Mouse (Mus musculus) A20 (cell line): Measurements from ENCODE around the gene Mri1.

Experiments
- DNase-seq: peaks from one replicate; pipeline ENCODE4 v3.0.0-alpha.2; 2011; ENCODE audit warnings: low read depth, low spot score

The Mri1 gene

DNA sequence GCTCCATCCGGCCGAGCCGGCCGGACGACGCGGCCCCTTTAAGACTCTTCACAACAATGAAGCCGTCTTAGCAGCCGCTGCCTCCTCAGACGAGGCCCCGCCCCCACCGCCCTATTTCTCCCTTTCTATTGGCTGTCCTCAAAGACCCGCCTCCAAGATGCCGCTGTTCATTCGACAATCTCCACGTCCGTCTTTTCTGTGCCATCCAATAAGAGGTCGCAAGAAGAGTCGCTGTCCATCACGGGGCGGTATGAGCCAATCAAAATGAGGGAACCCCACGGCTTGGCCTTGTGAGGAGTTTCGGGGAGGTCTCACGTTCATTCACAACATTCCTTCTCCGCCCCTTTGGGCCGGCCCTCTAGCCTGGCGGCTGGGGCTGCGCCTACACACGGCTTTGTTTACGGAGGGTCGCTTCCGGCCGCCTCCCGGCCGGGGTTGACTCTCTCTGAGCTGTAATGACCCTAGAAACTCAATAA lies 20.1 kb downstream of the Mri1 start, which contains the start of gene Zswim4:
Zswim4 (minus strand) TSS at position 58 of the 476 bp plus-strand sequence.
- peak; percentile 100 for DNase-seq

GRCm38 (mm10) chr8:84236410-84236997 lies 20.6 kb downstream of the Mri1 start:
- no peak for DNase-seq

DNA sequence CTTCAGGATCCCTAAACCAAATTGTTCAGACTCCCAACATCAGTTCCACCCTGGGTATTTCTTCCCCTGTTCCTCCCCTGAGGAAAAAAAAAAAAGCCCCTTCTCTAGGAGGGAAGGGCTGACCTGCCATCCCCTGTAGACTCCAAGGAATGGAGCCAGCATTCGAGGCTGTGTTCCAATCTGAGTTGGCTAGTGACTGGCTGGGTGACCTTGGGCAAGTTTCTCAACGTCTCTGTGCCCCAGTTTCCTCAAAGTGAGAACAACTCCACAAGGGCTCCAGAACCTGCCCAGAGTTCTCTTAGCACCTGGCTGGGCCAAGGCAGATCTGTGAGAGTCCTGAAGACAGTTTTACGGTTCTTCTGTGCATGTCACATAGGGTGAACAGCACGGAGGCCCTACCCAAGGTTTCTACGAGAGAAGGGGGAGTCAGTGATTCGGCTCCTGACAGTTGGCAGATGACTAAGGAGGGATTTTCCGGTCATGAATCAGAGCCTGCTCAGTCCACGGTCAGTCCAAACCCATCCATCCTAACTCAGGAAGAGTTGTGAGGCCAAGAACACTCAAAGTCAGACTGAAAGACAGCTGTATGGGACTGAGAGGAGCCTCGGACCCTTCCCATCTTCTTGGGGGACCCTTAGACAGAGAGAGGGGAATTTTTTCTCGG lies 21.2 kb downstream of the Mri1 start:
- DNase-seq, result peak; percentile 38

DNA sequence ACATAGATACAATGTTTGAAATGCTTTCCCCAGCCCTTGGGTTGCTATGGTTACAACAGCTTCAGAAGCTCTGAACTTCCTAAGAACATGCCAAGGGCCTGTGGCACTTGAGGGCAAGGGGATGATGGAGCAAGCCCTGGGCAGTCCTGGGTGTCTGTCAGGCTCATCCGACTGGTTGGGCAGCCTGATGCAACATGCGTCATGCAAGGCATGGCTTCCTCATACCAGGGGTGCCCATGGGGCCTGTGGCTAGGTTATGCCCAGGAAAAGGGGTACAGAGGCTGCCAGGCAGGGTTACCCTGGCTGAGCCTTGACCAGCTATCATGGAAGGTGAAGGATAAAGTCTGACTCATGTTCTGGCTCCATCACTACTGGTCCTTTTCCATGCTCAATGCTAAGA lies 24.1 kb downstream of the Mri1 start:
- DNase-seq, result no peak

- DNase-seq, result peak; percentile 72
Observed at GRCm38 (mm10) chr8:84230735-84231134, 26.4 kb downstream of the Mri1 start.

- DNase-seq, result peak; percentile 91
Observed at GRCm38 (mm10) chr8:84223322-84224029, 33.6 kb downstream of the Mri1 start.

GRCm38 (mm10) chr8:84222566-84223165 lies 34.5 kb downstream of the Mri1 start:
- DNase-seq, result peak; percentile 89

DNA sequence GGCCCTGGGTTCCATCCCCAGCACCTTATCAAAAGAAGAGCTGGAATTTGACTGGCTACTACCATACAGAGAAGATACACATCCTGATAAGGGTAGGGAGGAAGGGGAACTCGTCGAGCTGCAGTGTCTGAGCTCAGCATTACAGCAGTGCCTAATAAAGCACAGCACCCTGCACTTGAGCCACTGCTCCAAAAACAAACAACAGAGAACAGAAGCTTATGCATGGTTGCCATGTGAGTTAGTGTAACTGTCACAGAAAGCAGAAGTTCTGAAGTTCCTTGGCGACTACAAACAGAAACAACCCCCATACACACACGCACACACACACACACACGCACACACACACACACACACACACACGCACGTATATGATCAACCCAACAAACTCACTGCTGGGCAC lies 37.0 kb downstream of the Mri1 start:
- peak; percentile 66 for DNase-seq

GRCm38 (mm10) chr8:84218143-84218542 lies 39.0 kb downstream of the Mri1 start:
- no peak for DNase-seq

- DNase-seq, result no peak
Observed at GRCm38 (mm10) chr8:84217206-84217605, 39.9 kb downstream of the Mri1 start.

DNA sequence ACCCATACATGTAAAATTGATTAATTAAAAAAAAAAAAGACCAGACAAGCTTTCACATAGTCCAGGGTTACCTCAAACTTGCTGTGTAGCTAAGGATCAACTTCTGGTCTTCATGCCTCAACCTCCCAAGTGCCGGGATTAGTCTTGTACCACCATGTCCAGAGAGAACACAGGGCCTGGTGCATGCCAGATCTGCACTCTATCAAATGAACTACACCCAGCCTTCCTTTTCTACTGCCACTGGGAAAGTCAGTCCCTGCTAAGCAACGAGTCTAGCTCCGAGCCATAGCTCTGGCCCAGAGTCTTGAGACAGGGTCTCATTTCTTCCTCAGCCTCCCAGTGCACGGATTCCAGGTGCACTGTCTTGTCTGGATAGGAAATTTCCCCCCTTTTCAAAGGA lies 43.8 kb downstream of the Mri1 start:
- DNase-seq, result no peak

DNA sequence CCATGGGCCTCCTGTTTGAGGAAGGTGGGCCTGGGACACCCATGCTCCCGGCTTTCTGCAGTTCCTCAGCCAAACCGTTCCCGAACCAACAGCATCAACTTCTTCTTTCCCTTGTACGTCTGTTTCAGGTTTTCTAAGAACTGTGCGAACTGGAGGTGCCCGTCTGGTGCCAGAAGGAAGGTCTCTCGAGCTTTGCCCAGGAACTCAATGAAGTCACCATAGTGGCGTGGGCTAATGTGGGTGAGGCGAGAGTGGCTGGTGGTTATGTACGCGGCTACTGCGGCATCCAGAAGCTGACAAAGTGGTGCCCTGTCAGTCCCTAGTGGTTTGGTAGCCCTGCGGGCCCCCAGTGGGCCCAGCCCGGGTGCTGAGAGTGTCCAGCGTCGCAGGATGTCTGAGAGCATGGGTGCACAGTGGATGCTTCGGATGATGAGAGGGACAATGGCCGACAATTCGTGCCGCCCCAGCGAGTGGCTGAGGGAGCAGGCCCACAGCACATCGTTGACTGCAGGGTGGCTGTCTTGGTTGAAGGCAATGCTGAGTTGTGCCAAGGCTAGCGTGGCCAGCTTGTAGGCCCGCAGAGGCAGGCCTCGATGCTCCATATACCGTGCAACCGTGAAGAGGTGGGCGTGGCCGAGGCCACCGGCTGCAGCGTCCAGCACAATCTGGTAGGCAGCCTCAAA lies 45.1 kb downstream of the Mri1 start:
- no peak for DNase-seq

DNA sequence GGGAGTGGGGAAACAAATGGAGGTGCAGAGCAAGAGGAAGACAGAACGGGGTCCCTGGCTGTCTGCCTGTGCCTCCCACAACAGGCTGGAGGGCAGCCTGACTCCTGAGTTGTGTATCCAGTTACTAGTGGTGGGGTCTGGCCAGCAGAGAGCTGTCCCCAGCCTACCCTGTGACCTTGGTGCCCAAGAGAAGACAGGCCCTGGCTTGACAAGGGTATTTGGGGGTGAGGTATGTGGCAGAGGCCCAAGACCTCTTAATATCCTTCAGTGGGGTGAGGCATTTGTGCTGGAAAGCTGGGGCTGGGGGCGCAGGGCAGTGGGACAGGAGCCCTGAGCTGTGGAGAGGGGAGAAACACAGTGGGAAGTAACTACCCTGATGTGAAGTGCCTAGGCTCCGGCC lies 45.9 kb downstream of the Mri1 start:
- DNase-seq, result no peak

GRCm38 (mm10) chr8:84210167-84210791 lies 46.8 kb downstream of the Mri1 start:
- peak; percentile 66 for DNase-seq

DNA sequence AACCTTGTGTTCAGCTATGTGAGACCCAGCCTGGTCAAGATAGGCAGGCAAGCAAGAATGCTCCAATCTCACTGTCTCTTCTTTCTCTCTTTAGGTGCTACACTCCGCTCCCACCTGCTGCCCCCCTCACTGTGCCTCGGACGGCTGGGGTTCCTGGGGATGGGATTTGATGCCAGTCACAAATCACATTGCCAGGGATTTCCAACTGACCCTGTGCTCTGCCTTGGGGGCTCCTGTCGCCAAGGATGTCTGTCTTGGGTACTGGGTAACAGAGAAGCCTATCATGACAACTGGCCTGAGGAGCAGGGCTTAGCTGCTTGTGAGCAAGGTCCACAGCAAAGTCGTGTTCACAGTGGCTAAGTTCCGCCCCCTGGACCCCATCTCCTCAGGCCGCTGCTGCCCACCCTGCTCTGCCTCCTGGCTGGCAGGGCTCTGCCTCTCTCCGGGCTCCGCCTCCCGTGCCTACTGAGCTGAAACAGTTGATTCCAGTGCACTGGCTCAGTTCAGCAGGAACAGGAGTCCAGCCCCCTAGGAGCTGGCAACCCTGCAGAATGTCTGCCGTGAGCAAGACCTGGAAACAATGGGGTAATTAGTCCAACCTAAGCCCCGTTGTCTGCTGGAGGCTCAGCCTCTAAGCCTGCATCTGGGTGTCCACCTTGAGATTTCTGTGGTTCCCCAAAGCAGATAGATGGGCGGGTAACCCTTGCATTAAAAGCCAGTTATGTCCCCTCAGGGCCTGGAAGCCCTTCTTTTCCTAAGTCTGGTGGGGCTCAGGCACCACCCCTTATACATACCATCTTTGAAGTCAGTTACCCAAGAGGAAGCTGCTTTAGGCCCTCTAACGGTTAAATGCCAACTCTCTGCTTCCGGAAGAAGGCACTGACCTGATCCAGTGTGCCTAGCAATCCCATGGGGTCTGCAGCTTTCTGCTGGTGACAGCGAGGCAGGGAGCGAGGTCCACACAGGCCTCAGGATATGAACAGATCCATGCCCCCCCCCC lies 48.4 kb downstream of the Mri1 start:
- DNase-seq, result no peak

DNA sequence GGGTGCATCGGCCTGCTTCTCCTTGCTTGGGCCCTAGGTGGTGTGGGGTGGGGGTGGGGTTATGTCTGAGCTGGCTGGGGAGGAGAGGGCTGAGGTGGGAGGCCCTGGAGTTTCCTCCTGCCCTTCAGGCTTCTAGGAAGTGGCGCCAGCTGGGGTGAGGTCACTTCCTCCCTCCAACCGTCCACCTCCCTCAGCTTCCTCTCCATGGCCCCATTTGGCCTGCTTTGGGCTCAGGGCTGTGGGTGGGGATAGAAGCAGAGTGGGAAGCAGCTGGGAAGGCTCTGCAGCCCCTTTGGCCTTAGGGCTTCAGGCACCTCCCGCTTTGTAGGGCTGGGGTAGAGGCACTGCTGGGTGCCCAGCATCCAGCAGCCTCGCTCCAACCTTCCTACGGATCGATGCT lies 49.3 kb downstream of the Mri1 start:
- no peak for DNase-seq

DNA sequence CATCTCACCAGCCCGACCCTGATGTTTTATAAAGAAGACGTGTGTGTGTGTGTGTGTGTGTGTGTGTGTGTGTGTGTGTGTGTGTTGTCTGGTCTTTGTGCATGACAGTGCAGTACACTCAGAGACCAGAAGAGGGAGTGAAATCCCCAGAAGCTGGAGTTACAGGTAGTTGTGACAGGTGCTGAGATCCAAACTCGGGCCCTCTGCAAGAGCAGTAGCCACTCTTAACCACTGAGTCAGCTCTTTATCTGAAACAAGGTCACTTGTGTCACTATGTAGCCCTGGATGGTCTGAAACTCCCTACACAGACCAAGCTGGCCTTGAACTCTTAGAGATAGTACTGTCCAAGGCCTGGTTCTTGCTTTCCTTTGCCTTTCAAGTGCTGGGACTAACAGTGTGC lies 50.5 kb downstream of the Mri1 start:
- peak; percentile 21 for DNase-seq

GRCm38 (mm10) chr8:84205073-84205472 lies 52.1 kb downstream of the Mri1 start:
- DNase-seq, result no peak

DNA sequence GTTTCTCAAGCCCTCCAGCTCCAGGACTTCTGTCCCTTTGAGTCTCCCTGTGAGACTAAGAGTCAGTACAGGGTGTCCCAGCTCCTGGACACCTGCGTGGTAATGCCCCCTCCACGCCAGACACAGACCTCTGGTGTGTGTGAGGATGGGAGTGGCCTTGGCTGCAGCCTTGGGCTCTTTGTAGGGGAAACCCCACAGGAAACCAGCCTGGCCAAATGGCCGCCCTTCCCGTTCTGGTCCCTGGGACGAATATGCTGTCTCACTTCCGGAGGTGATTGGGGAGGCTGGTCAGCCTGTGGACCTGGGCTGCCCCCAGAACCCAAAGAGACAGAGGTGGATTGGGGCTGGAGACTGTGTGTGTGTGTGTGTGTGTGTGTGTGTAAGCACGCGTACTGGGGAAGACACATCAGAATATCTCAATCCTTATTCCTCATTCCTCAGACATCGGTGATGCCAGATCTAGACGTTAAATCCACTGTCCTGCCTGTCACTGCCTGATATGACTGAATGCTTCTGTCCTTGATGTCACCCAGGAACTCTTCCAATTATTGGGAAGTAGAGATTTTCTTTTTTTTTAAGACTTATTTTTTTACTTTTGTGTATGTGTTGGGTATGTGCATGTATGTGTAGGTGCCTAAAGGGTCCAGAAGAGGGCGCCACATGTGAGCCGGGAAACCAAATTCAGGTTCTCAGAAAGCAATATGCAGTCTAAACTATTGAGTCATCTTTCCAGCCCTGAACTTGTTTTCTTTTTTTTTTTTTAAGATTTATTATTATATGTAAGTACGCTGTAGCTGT lies 53.0 kb downstream of the Mri1 start:
- peak; percentile 37 for DNase-seq
